Mouse (Mus musculus): ENCODE data around the gene Spaca5. TPM values are rescaled to one million over a fixed set of nuclear protein-coding genes. Genes with fewer than 3 reads are reported as not detected.

Spaca5 gene
- polyA plus RNA-seq (2012; rRNA removed) (not detected in 2 replicates), polyA plus RNA-seq (2014; fragmentation: Nextera tagmentation; extraction: Ambion mirVana) (not detected in 2 replicates)

- H3K9me3 ChIP-seq (ENCODE audit: control insufficient read depth, low read length): no peaks in the 10 kb centered on the region
- TF ChIP-seq CTCF (IDR thresholded peaks at IDR 0.05; ENCODE audit: low read depth): no peak
- TF ChIP-seq EP300 (IDR thresholded peaks at IDR 0.05; ENCODE audit: low read depth): no peak
- H3K9ac ChIP-seq (replicated peaks): no peak within 1 kb of the TSS
- no peaks in the 10 kb centered on the region for H3K4me1 ChIP-seq (replicated peaks; ENCODE audit: control insufficient read depth in 2 of 2, insufficient read depth in 2 of 2, low read length in 1 of 2)
- no peak within 1 kb of the TSS for H3K4me2 ChIP-seq (ENCODE audit: low read depth)
- no peak within 1 kb of the TSS for H3K27ac ChIP-seq
- no peaks in the 10 kb centered on the region for H3K36me3 ChIP-seq (replicated peaks; ENCODE audit: control insufficient read depth, insufficient read depth, low read depth)
- H3K27me3 ChIP-seq (ENCODE audit: control insufficient read depth, insufficient read depth, low read length): no peaks in the 10 kb centered on the region
- DNase-seq (ENCODE audit: low read depth in 3 of 3, low spot score in 3 of 3): no peak
- ATAC-seq (ENCODE audit: insufficient read depth): no peak
- no peak within 1 kb of the TSS for H3K4me3 ChIP-seq (ENCODE audit: insufficient read depth in 1 of 2, low read depth in 2 of 2, low read length in 2 of 2)
Measured at GRCm38 (mm10) chrX:21068106-21068505, at the start of gene Spaca5. Spaca5 (plus strand) TSS chrX:21068406.

- Histone ChIP-seq H3K9ac (replicated peaks) (peak overlapping the region; percentile 54), H3K4me1 (replicated peaks; ENCODE audit: control insufficient read depth in 2 of 2, insufficient read depth in 2 of 2, low read length in 1 of 2) (no peaks in the 10 kb centered on the region), H3K4me3 (ENCODE audit: insufficient read depth in 1 of 2, low read depth in 2 of 2, low read length in 2 of 2) (peak overlapping the region; percentile 57 to 97), H3K4me2 (ENCODE audit: low read depth) (peak overlapping the region; percentile 58), H3K27me3 (ENCODE audit: control insufficient read depth, insufficient read depth, low read length) (no peaks in the 10 kb centered on the region), H3K36me3 (replicated peaks; ENCODE audit: control insufficient read depth, insufficient read depth, low read depth) (no peaks in the 10 kb centered on the region), H3K9me3 (ENCODE audit: control insufficient read depth, low read length) (no peaks in the 10 kb centered on the region), H3K27ac (no peak overlapping the region)
- WGBS (ENCODE audit: insufficient replicate concordance): 14% methylated on average over 9 of the region's 9 CpGs
- DNase-seq (ENCODE audit: low read depth in 3 of 3, low spot score in 3 of 3): peak in 1 of 3 experiments; percentile 4
- peak; percentile 51; the same call in 1 of the 2 replicates for ATAC-seq (ENCODE audit: insufficient read depth)
- no peak for TF ChIP-seq CTCF (IDR thresholded peaks at IDR 0.05; ENCODE audit: low read depth)
- no peak for TF ChIP-seq EP300 (IDR thresholded peaks at IDR 0.05; ENCODE audit: low read depth)
Measured at GRCm38 (mm10) chrX:21061460-21061859, 6.7 kb upstream of the Spaca5 start.

- no peaks in the 10 kb centered on the region for H3K9me3 ChIP-seq (ENCODE audit: control insufficient read depth, low read length)
- H3K4me2 ChIP-seq (ENCODE audit: low read depth): peak within 1 kb of the TSS; percentile 58
- peak within 1 kb of the TSS; percentile 57 to 97 for H3K4me3 ChIP-seq (ENCODE audit: insufficient read depth in 1 of 2, low read depth in 2 of 2, low read length in 2 of 2)
- TF ChIP-seq CTCF (IDR thresholded peaks at IDR 0.05; ENCODE audit: low read depth) (no peak), EP300 (IDR thresholded peaks at IDR 0.05; ENCODE audit: low read depth) (no peak)
- ATAC-seq (ENCODE audit: insufficient read depth) (peak; percentile 81), DNase-seq (ENCODE audit: low read depth in 3 of 3, low spot score in 3 of 3) (peak; percentile 59 to 70 (median 64))
- H3K4me1 ChIP-seq (replicated peaks; ENCODE audit: control insufficient read depth in 2 of 2, insufficient read depth in 2 of 2, low read length in 1 of 2): no peaks in the 10 kb centered on the region
- no peak within 1 kb of the TSS for H3K27ac ChIP-seq
- no peaks in the 10 kb centered on the region for H3K27me3 ChIP-seq (ENCODE audit: control insufficient read depth, insufficient read depth, low read length)
- peak within 1 kb of the TSS; percentile 54 for H3K9ac ChIP-seq (replicated peaks)
- WGBS (ENCODE audit: insufficient replicate concordance): 17% methylated on average over 25 of the region's 25 CpGs
- no peaks in the 10 kb centered on the region for H3K36me3 ChIP-seq (replicated peaks; ENCODE audit: control insufficient read depth, insufficient read depth, low read depth)
Measured at GRCm38 (mm10) chrX:21061866-21062543, 6.2 kb upstream of the Spaca5 start, which contains the start of gene Zfp182. Zfp182 (minus strand) TSS chrX:21062316.

- H3K36me3 ChIP-seq (replicated peaks; ENCODE audit: control insufficient read depth, insufficient read depth, low read depth): no peaks in the 10 kb centered on the region
- TF ChIP-seq EP300 (IDR thresholded peaks at IDR 0.05; ENCODE audit: low read depth) (no peak), CTCF (IDR thresholded peaks at IDR 0.05; ENCODE audit: low read depth) (no peak)
- peak overlapping the region; percentile 58 for H3K4me2 ChIP-seq (ENCODE audit: low read depth)
- no peaks in the 10 kb centered on the region for H3K4me1 ChIP-seq (replicated peaks; ENCODE audit: control insufficient read depth in 2 of 2, insufficient read depth in 2 of 2, low read length in 1 of 2)
- ATAC-seq (ENCODE audit: insufficient read depth): no peak
- WGBS (ENCODE audit: insufficient replicate concordance): 64% methylated on average over 3 of the region's 3 CpGs
- H3K27me3 ChIP-seq (ENCODE audit: control insufficient read depth, insufficient read depth, low read length): no peaks in the 10 kb centered on the region
- H3K9me3 ChIP-seq (ENCODE audit: control insufficient read depth, low read length): no peaks in the 10 kb centered on the region
- DNase-seq (ENCODE audit: low read depth in 3 of 3, low spot score in 3 of 3): no peak
- H3K27ac ChIP-seq: no peak overlapping the region
- no peak overlapping the region for H3K9ac ChIP-seq (replicated peaks)
- peak overlapping the region in 1 of 2 experiments; percentile 57; a peak in 2 of 4 replicates for H3K4me3 ChIP-seq (ENCODE audit: insufficient read depth in 1 of 2, low read depth in 2 of 2, low read length in 2 of 2)
Measured at GRCm38 (mm10) chrX:21062544-21062890, 5.7 kb upstream of the Spaca5 start.

GRCm38 (mm10) chrX:21088645-21088982 is 20.4 kb downstream of the Spaca5 start:
- peak overlapping the region; percentile 64 for H3K4me2 ChIP-seq (ENCODE audit: low read depth)

More at GRCm38 (mm10) chrX:21088645-21088982, 20.4 kb downstream of the Spaca5 start:
- no peaks in the 10 kb centered on the region for H3K4me1 ChIP-seq (replicated peaks; ENCODE audit: control insufficient read depth in 2 of 2, insufficient read depth in 2 of 2, low read length in 1 of 2)
- no peaks in the 10 kb centered on the region for H3K9me3 ChIP-seq (ENCODE audit: control insufficient read depth, low read length)
- no peak for TF ChIP-seq CTCF (IDR thresholded peaks at IDR 0.05; ENCODE audit: low read depth)
- TF ChIP-seq EP300 (IDR thresholded peaks at IDR 0.05; ENCODE audit: low read depth): no peak
- 27% methylated on average over 6 of the region's 6 CpGs for WGBS (ENCODE audit: insufficient replicate concordance)
- ATAC-seq (ENCODE audit: insufficient read depth) (no peak), DNase-seq (ENCODE audit: low read depth in 3 of 3, low spot score in 3 of 3) (no peak)
- no peak overlapping the region for H3K27ac ChIP-seq
- H3K9ac ChIP-seq (replicated peaks): no peak overlapping the region
- peak overlapping the region; percentile 43 to 63 for H3K4me3 ChIP-seq (ENCODE audit: insufficient read depth in 1 of 2, low read depth in 2 of 2, low read length in 2 of 2)
- H3K27me3 ChIP-seq (ENCODE audit: control insufficient read depth, insufficient read depth, low read length): no peaks in the 10 kb centered on the region
- no peaks in the 10 kb centered on the region for H3K36me3 ChIP-seq (replicated peaks; ENCODE audit: control insufficient read depth, insufficient read depth, low read depth)

All from liver, embryonic 14.5 days (tissue).